In genomic region chrX:129476216-129476615, GRCm38 (mm10) we compare ENCODE assay signal across 28 mouse cellular contexts.
DNase-seq lines count a peak whose midpoint lies in the region; ATAC-seq and TF ChIP-seq lines count a peak whose summit lies in the region.
"Had no signal": no experiment of that assay in that cellular context is flagged by ENCODE, and none has a peak within 500 bp of the region (broad histone marks: within the 10 kb centered on the region; RNA-seq: fewer than 3 reads in every experiment).

No protein-coding gene starts in this region.

- no peaks in the 10 kb centered on the region for H3K36me3 ChIP-seq in kidney, embryonic 15.5 days
- H3K36me3 ChIP-seq: embryonic facial prominence, embryonic 12.5 days; forebrain, embryonic 15.5 days; heart, embryonic 10.5 days; heart, embryonic 15.5 days; hindbrain, embryonic 13.5 days; limb, embryonic 10.5 days; limb, embryonic 15.5 days; liver, embryonic 13.5 days; midbrain, embryonic 13.5 days had no signal

- no peak overlapping the region for H3K4me3 ChIP-seq in cerebellum, adult 2 months (replicated peaks; ENCODE audit: insufficient read depth, low read depth, low read length)
- no peak overlapping the region for H3K4me3 ChIP-seq in kidney, embryonic 15.5 days (replicated peaks)
- H3K4me3 ChIP-seq: embryonic facial prominence, embryonic 12.5 days; forebrain, embryonic 15.5 days; heart, embryonic 10.5 days; heart, embryonic 15.5 days; hindbrain, embryonic 13.5 days; limb, embryonic 10.5 days; limb, embryonic 15.5 days; liver, embryonic 13.5 days; megakaryocyte, embryonic 14.5 days; midbrain, embryonic 13.5 days had no signal

- H3K27ac ChIP-seq in cerebellum, adult 2 months (ENCODE audit: insufficient read depth, low read length), result no peak overlapping the region
- no peak overlapping the region for H3K27ac ChIP-seq in kidney, embryonic 15.5 days
- H3K27ac ChIP-seq: embryonic facial prominence, embryonic 12.5 days; forebrain, embryonic 15.5 days; heart, embryonic 10.5 days; heart, embryonic 15.5 days; hindbrain, embryonic 13.5 days; limb, embryonic 10.5 days; limb, embryonic 15.5 days; liver, embryonic 13.5 days; midbrain, embryonic 13.5 days had no signal

- no peaks in the 10 kb centered on the region for H3K4me1 ChIP-seq in cerebellum, adult 2 months (ENCODE audit: control insufficient read depth, insufficient read depth, low read length)
- no peaks in the 10 kb centered on the region for H3K4me1 ChIP-seq in kidney, embryonic 15.5 days
- H3K4me1 ChIP-seq: embryonic facial prominence, embryonic 12.5 days; forebrain, embryonic 15.5 days; heart, embryonic 10.5 days; heart, embryonic 15.5 days; hindbrain, embryonic 13.5 days; limb, embryonic 10.5 days; limb, embryonic 15.5 days; liver, embryonic 13.5 days; megakaryocyte, embryonic 14.5 days; midbrain, embryonic 13.5 days had no signal

- DNase-seq in kidney, postnatal 4 days, result peak; percentile 0 to 1
- no peak for DNase-seq in kidney, adult 9 months
- DNase-seq in cerebellum, adult 11 months, result peak; percentile 3
- DNase-seq in cerebellum, adult 2 months, result peak; percentile 32 to 49
- DNase-seq in cerebellum, postnatal 14 days, result peak; percentile 17 to 36
- DNase-seq in frontal cortex, postnatal 10 days (ENCODE audit: low spot score in 2 of 2), result no peak
- DNase-seq: B cell, adult 2 months; embryo, embryonic 11 days; heart, postnatal 36 days; kidney, postnatal 36 days; liver, embryonic 13.5 days; lung, adult 18-20 months; lung, postnatal 4 days; spleen, adult 18-20 months; thymus, adult 2 months; thymus, postnatal 36 days had no signal

- no peak for TF ChIP-seq POLR2A in cerebellum, adult 2 months (IDR thresholded peaks at IDR 0.05; ENCODE audit: borderline replicate concordance, insufficient read depth, low read length)

- no peak for TF ChIP-seq CTCF in cerebellum, adult 2 months (IDR thresholded peaks at IDR 0.05; ENCODE audit: borderline replicate concordance, insufficient read depth, low read depth, low read length)

- WGBS in cerebellum, adult 2 months, result 42% methylated on average over 6 of the region's 6 CpGs
- WGBS in kidney, embryonic 15.5 days, result 75% methylated on average over 6 of the region's 6 CpGs

- H3K9me3 ChIP-seq in kidney, embryonic 15.5 days (replicated peaks), result no peaks in the 10 kb centered on the region
- H3K9me3 ChIP-seq: embryonic facial prominence, embryonic 12.5 days; forebrain, embryonic 15.5 days; heart, embryonic 10.5 days; heart, embryonic 15.5 days; hindbrain, embryonic 13.5 days; limb, embryonic 10.5 days; limb, embryonic 15.5 days; liver, embryonic 13.5 days; midbrain, embryonic 13.5 days had no signal

- H3K9ac ChIP-seq in kidney, embryonic 15.5 days, result no peak overlapping the region
- H3K9ac ChIP-seq: embryonic facial prominence, embryonic 12.5 days; forebrain, embryonic 15.5 days; heart, embryonic 15.5 days; hindbrain, embryonic 13.5 days; limb, embryonic 15.5 days; liver, embryonic 13.5 days; midbrain, embryonic 13.5 days had no signal

- no peak overlapping the region for H3K4me2 ChIP-seq in kidney, embryonic 15.5 days
- H3K4me2 ChIP-seq: embryonic facial prominence, embryonic 12.5 days; forebrain, embryonic 15.5 days; heart, embryonic 15.5 days; hindbrain, embryonic 13.5 days; limb, embryonic 15.5 days; liver, embryonic 13.5 days; midbrain, embryonic 13.5 days had no signal

- no peaks in the 10 kb centered on the region for H3K27me3 ChIP-seq in cerebellum, adult 2 months (ENCODE audit: control insufficient read depth, insufficient read depth, low read length)
- H3K27me3 ChIP-seq in kidney, embryonic 15.5 days, result no peaks in the 10 kb centered on the region
- H3K27me3 ChIP-seq: embryonic facial prominence, embryonic 12.5 days; forebrain, embryonic 15.5 days; heart, embryonic 15.5 days; hindbrain, embryonic 13.5 days; limb, embryonic 15.5 days; liver, embryonic 13.5 days; megakaryocyte, embryonic 14.5 days; midbrain, embryonic 13.5 days had no signal

- no peak for ATAC-seq in kidney, embryonic 15.5 days (replicated peaks; ENCODE audit: low FRiP score)
- ATAC-seq: forebrain, embryonic 15.5 days; intestine, embryonic 16.5 days; lung, postnatal 0 days; midbrain, embryonic 13.5 days had no signal

Comparison
In these comparisons a context has a peak if more than half of its experiments do, and no peak if none do; other contexts are left out.
1. DNase-seq: peak in kidney, postnatal 4 days (2 of 2), cerebellum, adult 11 months (single experiment), cerebellum, adult 2 months (2 of 2) and cerebellum, postnatal 14 days (2 of 2); none in kidney, adult 9 months (single experiment) and frontal cortex, postnatal 10 days (0 of 2).